Mouse (Mus musculus) kidney, adult 11 months (tissue): ENCODE measurements around the gene Btbd35f17.
"Not testable (repeated sequence)": the region's sequence is repeated elsewhere in the genome, so short reads cannot be mapped to it uniquely, and the experiment has no call there.

Source experiments
- DNase-seq: peaks from one replicate; pipeline ENCODE4 v3.0.0; 2022

The Btbd35f17 gene

GRCm38 (mm10) chrX:4370336-4370735, at the start of gene Btbd35f17:
Gene Btbd35f17, plus strand, starts transcription at chrX:4370636.
- not testable (repeated sequence) for DNase-seq
